Mouse (Mus musculus) thymus, adult 2 months (tissue): Measurements from ENCODE around the gene Jdp2. TPM values are rescaled to one million over a fixed set of nuclear protein-coding genes. Genes with fewer than 3 reads are reported as not detected.

Source experiments
- DNase-seq: peaks from one replicate; pipeline ENCODE4 v3.0.0; 2021
- H3K27ac ChIP-seq: fragments of 200-500 bp; 2 replicates; pipeline ENCODE4 v1.5.1; 2012; ENCODE audit warnings: low read length, control low read depth; ENCODE audit not compliant: control insufficient read depth, insufficient read depth
- H3K27me3 ChIP-seq: fragments of 200-500 bp; 2 replicates; pipeline ENCODE4 v1.6.1; 2012; ENCODE audit warnings: mild to moderate bottlenecking, low read length, moderate library complexity, mixed read lengths; ENCODE audit not compliant: control insufficient read depth, insufficient read depth
- H3K36me3 ChIP-seq: fragments of 200-500 bp; 2 replicates; pipeline ENCODE4 v1.6.1; 2012; ENCODE audit warnings: mild to moderate bottlenecking, low read length, moderate library complexity; ENCODE audit not compliant: control insufficient read depth, insufficient read depth
- H3K4me1 ChIP-seq: fragments of 200-500 bp; replicated peaks from 2 replicates; pipeline ENCODE4 v1.6.1; 2012; ENCODE audit warnings: low read length; ENCODE audit not compliant: control insufficient read depth, insufficient read depth
- H3K4me3 ChIP-seq: fragments of 200-500 bp; 2 replicates; pipeline ENCODE4 v1.5.1; 2012; ENCODE audit warnings: mild to moderate bottlenecking, low read length, control low read depth, moderate library complexity; ENCODE audit not compliant: control insufficient read depth, insufficient read depth
- CTCF ChIP-seq: fragments of 200-500 bp; IDR thresholded peaks from 2 replicates; pipeline ENCODE4 v1.5.1; 2012; ENCODE audit warnings: mild to moderate bottlenecking, control low read depth, low read length, moderate library complexity, borderline replicate concordance; ENCODE audit not compliant: control insufficient read depth, poor library complexity, insufficient read depth; ENCODE audit errors: extremely low read depth
- POLR2A ChIP-seq: fragments of 200-500 bp; IDR thresholded peaks from 2 replicates; pipeline ENCODE4 v1.6.1; 2012; ENCODE audit warnings: mild to moderate bottlenecking, low read length, control low read depth, moderate library complexity; ENCODE audit not compliant: control insufficient read depth, poor library complexity, insufficient read depth; ENCODE audit errors: extremely low read depth
- WGBS: fragments of 180-500 bp; shearing (Covaris S2); methylation state at CpG from one replicate; pipeline ENCODE4 v1.1.7; 2018; 5-methylcytosine and 5-hydroxymethylcytosine counted together
- polyA plus RNA-seq: library from polyadenylated mRNA; depleted of rRNA; stranded (reverse); fragments of >200 nt; gene quantifications from 2 replicates; pipeline ENCODE4 v1.2.3, GENCODE M21; 2012

Gene Jdp2
- polyA plus RNA-seq, 1 experiment: 3.5 TPM

GRCm38 (mm10) chr12:85604301-85604998 lies 5.6 kb downstream of the Jdp2 start:
- H3K4me1 ChIP-seq: peaks cover 29% of the 10 kb centered on the region
- DNase-seq: no peak

DNA sequence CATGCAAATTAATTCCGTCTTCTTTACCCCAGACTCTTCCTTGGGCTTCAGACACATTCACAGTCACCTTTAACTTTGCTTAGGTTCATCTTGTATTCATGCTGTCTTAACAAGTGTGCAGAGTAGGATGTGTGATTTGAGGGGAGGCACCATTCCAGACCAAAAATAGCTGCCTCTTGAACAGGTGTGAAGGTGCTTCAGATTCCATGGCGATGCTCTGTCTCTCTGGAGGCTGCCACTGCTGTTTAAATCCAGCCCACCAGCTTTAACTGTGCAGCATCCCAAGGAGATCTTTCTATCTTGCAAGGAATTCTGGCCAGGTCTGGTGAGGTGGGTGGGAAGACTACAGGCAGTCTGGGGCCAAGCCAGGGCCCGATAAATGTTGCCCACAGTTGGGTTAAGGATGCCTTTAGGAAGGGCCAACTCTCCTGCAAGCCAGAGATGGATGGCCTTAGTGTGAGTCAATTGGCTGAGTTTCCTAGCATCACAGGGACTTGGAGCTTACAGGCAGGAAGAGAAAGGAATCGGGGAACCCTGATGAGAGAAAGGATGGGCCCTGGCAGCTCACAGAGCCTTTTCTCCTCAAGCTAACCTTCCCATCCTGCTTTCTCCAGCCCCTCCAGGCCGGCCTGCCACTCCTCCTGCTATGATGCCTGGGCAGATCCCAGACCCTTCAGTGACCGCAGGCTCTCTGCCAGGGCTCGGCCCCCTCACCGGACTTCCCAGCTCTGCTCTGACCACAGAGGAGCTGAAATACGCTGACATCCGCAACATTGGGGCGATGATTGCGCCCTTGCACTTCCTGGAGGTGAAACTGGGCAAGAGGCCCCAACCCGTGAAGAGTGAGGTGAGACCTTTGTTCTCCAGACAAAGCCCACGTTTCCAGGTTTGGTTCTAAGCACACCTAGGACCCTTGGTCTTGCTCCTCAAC lies 9.0 kb downstream of the Jdp2 start:
- DNase-seq: no peak
- 94% methylated on average over 14 of the region's 14 CpGs for WGBS
- H3K27me3 ChIP-seq: no peaks in the 10 kb centered on the region

More at GRCm38 (mm10) chr12:85604301-85604998, 5.6 kb downstream of the Jdp2 start:
- 71% methylated on average over 9 of the region's 9 CpGs for WGBS
- no peak for TF ChIP-seq POLR2A
- no peak for TF ChIP-seq CTCF
- Histone ChIP-seq H3K4me3 (no peak overlapping the region), H3K27me3 (no peaks in the 10 kb centered on the region), H3K27ac (no peak overlapping the region), H3K36me3 (no peaks in the 10 kb centered on the region)

GRCm38 (mm10) chr12:85610167-85610566 lies 11.3 kb downstream of the Jdp2 start:
- no peaks in the 10 kb centered on the region for H3K27me3 ChIP-seq
- no peaks in the 10 kb centered on the region for H3K36me3 ChIP-seq
- H3K4me3 ChIP-seq: no peak overlapping the region
- WGBS: 95% methylated on average over 9 of the region's 9 CpGs
- H3K4me1 ChIP-seq: peaks cover 7% of the 10 kb centered on the region; the same call in 1 of the 2 replicates
- H3K27ac ChIP-seq: no peak overlapping the region
- no peak for DNase-seq
- TF ChIP-seq POLR2A (no peak), CTCF (no peak)

More for the DNA sequence above, 9.0 kb downstream of the Jdp2 start:
- H3K4me1 ChIP-seq: peaks cover 14% of the 10 kb centered on the region
- H3K36me3 ChIP-seq: no peaks in the 10 kb centered on the region
- no peak overlapping the region for H3K4me3 ChIP-seq
- no peak overlapping the region for H3K27ac ChIP-seq
- TF ChIP-seq CTCF (no peak), POLR2A (no peak)

DNA sequence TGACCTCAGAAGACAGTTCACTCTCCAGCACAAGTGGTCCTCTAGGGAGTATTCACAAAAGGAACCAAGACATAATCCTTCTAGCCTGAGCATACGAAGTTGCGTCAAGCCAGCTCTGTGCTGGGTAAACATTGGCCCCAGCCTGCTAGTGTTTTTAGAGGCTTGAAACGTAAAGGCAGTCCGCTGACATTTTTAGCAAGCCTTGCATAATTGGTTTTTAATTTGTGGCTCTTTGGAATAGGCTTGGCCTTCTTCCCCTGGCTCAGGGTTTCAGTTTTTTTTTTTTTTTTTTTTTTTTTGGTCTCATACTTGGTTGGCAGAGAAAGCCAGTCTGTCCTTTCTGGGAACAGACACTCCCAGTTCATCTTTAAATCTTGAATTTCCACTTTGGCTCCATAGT lies 15.3 kb downstream of the Jdp2 start:
- no peaks in the 10 kb centered on the region for H3K27me3 ChIP-seq
- WGBS: 97% methylated on average over 4 of the region's 4 CpGs
- H3K27ac ChIP-seq: no peak overlapping the region
- H3K4me3 ChIP-seq: no peak overlapping the region
- no peaks in the 10 kb centered on the region for H3K36me3 ChIP-seq
- H3K4me1 ChIP-seq: no peaks in the 10 kb centered on the region
- TF ChIP-seq CTCF: no peak
- no peak for TF ChIP-seq POLR2A
- DNase-seq: no peak

- no peak overlapping the region for H3K4me3 ChIP-seq
- H3K36me3 ChIP-seq: no peaks in the 10 kb centered on the region
- no peak overlapping the region for H3K27ac ChIP-seq
- no peak for TF ChIP-seq CTCF
- TF ChIP-seq POLR2A: no peak
- no peaks in the 10 kb centered on the region for H3K27me3 ChIP-seq
- no peak for DNase-seq
- 97% methylated on average over 8 of the region's 8 CpGs for WGBS
- H3K4me1 ChIP-seq: no peaks in the 10 kb centered on the region
Observed at GRCm38 (mm10) chr12:85615486-85615885, 16.7 kb downstream of the Jdp2 start.

- Histone ChIP-seq H3K4me3 (no peak overlapping the region), H3K36me3 (no peaks in the 10 kb centered on the region), H3K4me1 (no peaks in the 10 kb centered on the region), H3K27ac (no peak overlapping the region), H3K27me3 (no peaks in the 10 kb centered on the region)
- 97% methylated on average over 9 of the region's 9 CpGs for WGBS
- TF ChIP-seq POLR2A (no peak), CTCF (no peak)
- DNase-seq: no peak
Observed at GRCm38 (mm10) chr12:85617885-85618284, 19.1 kb downstream of the Jdp2 start.
